9 mouse cellular contexts compared by ENCODE assay signal in genomic region chr17:86535096-86535495, GRCm38 (mm10). TPM values are rescaled to one million over a fixed set of nuclear protein-coding genes. Genes with fewer than 3 reads are reported as not detected.
DNase-seq lines count a peak whose midpoint lies in the region; ATAC-seq and TF ChIP-seq lines count a peak whose summit lies in the region.
"Had no signal": no experiment of that assay in that cellular context is flagged by ENCODE, and none has a peak within 500 bp of the region (broad histone marks: within the 10 kb centered on the region; RNA-seq: fewer than 3 reads in every experiment).

No protein-coding gene starts in this region.

- TF ChIP-seq EP300 in heart, adult 2 months (IDR thresholded peaks at IDR 0.05; ENCODE audit: insufficient read depth, low read depth, low read length), result no peak

- no peak for ATAC-seq in heart, embryonic 11.5 days (replicated peaks; ENCODE audit: insufficient number of reproducible peaks, low FRiP score, low TSS enrichment)
- ATAC-seq in midbrain, embryonic 15.5 days (replicated peaks), result peak; percentile 42
- no peak for ATAC-seq in midbrain, embryonic 14.5 days (ENCODE audit: low FRiP score, low TSS enrichment)
- peak; percentile 65; the same call in 1 of the 2 replicates for ATAC-seq in neural tube, embryonic 14.5 days (ENCODE audit: low read depth)

- H3K36me3 ChIP-seq in heart, adult 2 months (ENCODE audit: control insufficient read depth, insufficient read depth, low read length), result 0 out of 2 replicates have a peak, but pooled peaks cover 2% of the 10 kb centered on the region
- H3K36me3 ChIP-seq in heart, embryonic 11.5 days (ENCODE audit: control insufficient read depth, insufficient read depth, low read length), result no peaks in the 10 kb centered on the region
- H3K36me3 ChIP-seq in midbrain, embryonic 15.5 days (replicated peaks), result no peaks in the 10 kb centered on the region
- H3K36me3 ChIP-seq in midbrain, embryonic 14.5 days (ENCODE audit: control insufficient read depth, insufficient read depth, low read length), result no peaks in the 10 kb centered on the region
- H3K36me3 ChIP-seq in neural tube, embryonic 14.5 days (ENCODE audit: control insufficient read depth, insufficient read depth, low read length), result no peaks in the 10 kb centered on the region
- H3K36me3 ChIP-seq: limb, embryonic 12.5 days had no signal

- H3K4me1 ChIP-seq in heart, adult 2 months (ENCODE audit: control insufficient read depth, insufficient read depth, low read length), result peaks cover 25% of the 10 kb centered on the region
- H3K4me1 ChIP-seq in heart, embryonic 11.5 days (ENCODE audit: control insufficient read depth, insufficient read depth, low read length), result peaks cover 30% of the 10 kb centered on the region
- H3K4me1 ChIP-seq in midbrain, embryonic 15.5 days, result peaks cover 12% of the 10 kb centered on the region; the same call in 1 of the 2 replicates
- H3K4me1 ChIP-seq in midbrain, embryonic 14.5 days (ENCODE audit: control insufficient read depth, insufficient read depth, low read length), result peaks cover 5% of the 10 kb centered on the region; the same call in 1 of the 2 replicates
- peaks cover 8% of the 10 kb centered on the region; the same call in 1 of the 2 replicates for H3K4me1 ChIP-seq in neural tube, embryonic 14.5 days (ENCODE audit: control insufficient read depth, insufficient read depth, low read length)

- no peak overlapping the region for H3K4me3 ChIP-seq in heart, adult 2 months
- no peak overlapping the region for H3K4me3 ChIP-seq in heart, embryonic 11.5 days (ENCODE audit: low read depth, low read length)
- no peak overlapping the region for H3K4me3 ChIP-seq in midbrain, embryonic 15.5 days
- H3K4me3 ChIP-seq in midbrain, embryonic 14.5 days (replicated peaks; ENCODE audit: low read depth, low read length), result no peak overlapping the region
- no peak overlapping the region for H3K4me3 ChIP-seq in neural tube, embryonic 14.5 days (ENCODE audit: low read depth, low read length)
- H3K4me3 ChIP-seq: limb, embryonic 12.5 days had no signal

- TF ChIP-seq POLR2A in heart, adult 2 months (IDR thresholded peaks at IDR 0.05; ENCODE audit: insufficient read depth, low read depth, low read length), result no peak

- TF ChIP-seq CTCF in heart, adult 2 months (IDR thresholded peaks at IDR 0.05), result no peak

- intact Hi-C loops in heart, adult 2 months (cut with DNase I), result loop anchor here (2.0 to 5.0 kb wide), 5 partner anchors 38 to 268 kb away; no protein-coding TSS in a partner anchor

- peak overlapping the region; percentile 88 for H3K27ac ChIP-seq in heart, adult 2 months
- no peak overlapping the region for H3K27ac ChIP-seq in heart, embryonic 11.5 days (ENCODE audit: low read depth, low read length)
- H3K27ac ChIP-seq in midbrain, embryonic 15.5 days, result no peak overlapping the region
- H3K27ac ChIP-seq in midbrain, embryonic 14.5 days (replicated peaks; ENCODE audit: low read depth, low read length), result no peak overlapping the region
- no peak overlapping the region for H3K27ac ChIP-seq in neural tube, embryonic 14.5 days (ENCODE audit: low read depth, low read length)
- H3K27ac ChIP-seq: limb, embryonic 12.5 days had no signal

- H3K79me2 ChIP-seq in heart, adult 2 months (replicated peaks; ENCODE audit: control insufficient read depth, insufficient read depth, low read length), result no peaks in the 10 kb centered on the region

- no peak overlapping the region for H3K4me2 ChIP-seq in heart, embryonic 11.5 days
- H3K4me2 ChIP-seq in midbrain, embryonic 15.5 days, result no peak overlapping the region
- H3K4me2 ChIP-seq in midbrain, embryonic 14.5 days (ENCODE audit: low read length), result no peak overlapping the region
- no peak overlapping the region for H3K4me2 ChIP-seq in neural tube, embryonic 14.5 days (ENCODE audit: low read depth, low read length)
- H3K4me2 ChIP-seq: limb, embryonic 12.5 days had no signal

- 38% methylated on average over 10 of the region's 10 CpGs for WGBS in heart, adult 2 months
- WGBS in heart, embryonic 11.5 days (ENCODE audit: insufficient replicate concordance), result 75% methylated on average over 10 of the region's 10 CpGs
- 82% methylated on average over 10 of the region's 10 CpGs for WGBS in midbrain, embryonic 15.5 days
- WGBS in midbrain, embryonic 14.5 days, result 78% methylated on average over 10 of the region's 10 CpGs
- 70% methylated on average over 10 of the region's 10 CpGs for WGBS in neural tube, embryonic 14.5 days

- no peaks in the 10 kb centered on the region for H3K27me3 ChIP-seq in heart, adult 2 months (ENCODE audit: control insufficient read depth, insufficient read depth, low read length)
- H3K27me3 ChIP-seq in heart, embryonic 11.5 days (ENCODE audit: control insufficient read depth, insufficient read depth, low read length), result no peaks in the 10 kb centered on the region
- no peaks in the 10 kb centered on the region for H3K27me3 ChIP-seq in midbrain, embryonic 15.5 days (replicated peaks)
- no peaks in the 10 kb centered on the region for H3K27me3 ChIP-seq in midbrain, embryonic 14.5 days (ENCODE audit: control insufficient read depth, insufficient read depth, low read length)
- H3K27me3 ChIP-seq in neural tube, embryonic 14.5 days (ENCODE audit: control insufficient read depth, insufficient read depth, low read length), result no peaks in the 10 kb centered on the region
- H3K27me3 ChIP-seq: limb, embryonic 12.5 days had no signal

- no peak for DNase-seq in heart, adult 2 months
- no peak for DNase-seq in midbrain, embryonic 14.5 days
- DNase-seq in kidney, postnatal 10 days, result peak; percentile 55
- no peak for DNase-seq in adrenal gland, adult 2 months
- no peak for DNase-seq in left cerebral cortex, adult 18-20 months (ENCODE audit: low spot score in 2 of 2)

- peak overlapping the region; percentile 9; the same call in 1 of the 2 replicates for H3K9ac ChIP-seq in heart, adult 2 months (ENCODE audit: low read depth, low read length)
- H3K9ac ChIP-seq in heart, embryonic 11.5 days (ENCODE audit: low read depth, low read length), result no peak overlapping the region
- H3K9ac ChIP-seq in midbrain, embryonic 15.5 days, result no peak overlapping the region
- H3K9ac ChIP-seq in midbrain, embryonic 14.5 days (replicated peaks; ENCODE audit: low read length), result no peak overlapping the region; the same call in 1 of the 2 replicates
- H3K9ac ChIP-seq in neural tube, embryonic 14.5 days (replicated peaks; ENCODE audit: low read depth, low read length), result no peak overlapping the region
- H3K9ac ChIP-seq: limb, embryonic 12.5 days had no signal

- no peaks in the 10 kb centered on the region for H3K9me3 ChIP-seq in heart, embryonic 11.5 days (replicated peaks; ENCODE audit: control insufficient read depth, low read length)
- H3K9me3 ChIP-seq in midbrain, embryonic 15.5 days, result no peaks in the 10 kb centered on the region
- no peaks in the 10 kb centered on the region for H3K9me3 ChIP-seq in midbrain, embryonic 14.5 days (ENCODE audit: control insufficient read depth, low read length)
- H3K9me3 ChIP-seq in neural tube, embryonic 14.5 days (ENCODE audit: control insufficient read depth, low read length), result no peaks in the 10 kb centered on the region
- H3K9me3 ChIP-seq: limb, embryonic 12.5 days had no signal

RNA-seq across cellular contexts. Expression of gene Gm10309, which starts 30.1 kb away (rescaled TPM):
- not detected for total RNA-seq in heart, adult 2 months (2021)
- polyA plus RNA-seq in heart, adult 2 months (2012; rRNA removed), result 0.08 TPM in 1 of 2 replicates, not detected in the other
- polyA plus RNA-seq in heart, embryonic 11.5 days (2014; fragmentation: Nextera tagmentation; extraction: Ambion mirVana), result 0.24 TPM in 1 of 2 replicates, not detected in the other
- 0.31 and 0.45 TPM in 2 replicates for polyA plus RNA-seq in midbrain, embryonic 15.5 days (2015; fragmentation: Nextera tagmentation; extraction: Ambion mirVana)
- 0.13 TPM in 1 of 2 replicates, not detected in the other for polyA plus RNA-seq in midbrain, embryonic 14.5 days (2014; fragmentation: Nextera tagmentation; extraction: Ambion mirVana)
- polyA plus RNA-seq in neural tube, embryonic 14.5 days (2014; fragmentation: Nextera tagmentation; extraction: Ambion mirVana), result 0.27 and 0.55 TPM in 2 replicates
- total RNA-seq in adrenal gland, adult 2 months (2021), result not detected
- 0.19 TPM in 1 of 2 replicates, not detected in the other for polyA plus RNA-seq in adrenal gland, adult 2 months (2012; rRNA removed)
- total RNA-seq in left cerebral cortex, adult 18-20 months (2021), result not detected

Comparison
In these comparisons a context has a peak if more than half of its experiments do, and no peak if none do; other contexts are left out.
1. ATAC-seq: peak in midbrain, embryonic 15.5 days (single experiment) and neural tube, embryonic 14.5 days (single experiment); none in heart, embryonic 11.5 days (single experiment) and midbrain, embryonic 14.5 days (single experiment).